Mouse (Mus musculus) retina, postnatal 1 day (tissue): Measurements from ENCODE around the gene Pcf11.
A peak's percentile ranks its signal among the peaks of the same experiment; 100 is the strongest.

Experiments used
- DNase-seq: peaks from one replicate; pipeline ENCODE4 v3.0.0-alpha.2; 2012

Gene Pcf11

GRCm38 (mm10) chr7:92669507-92670471 is at the start of gene Pcf11:
Gene Pcf11, minus strand, starts transcription at chr7:92669934.
- peak; percentile 99 for DNase-seq

- DNase-seq: no peak
Measured at GRCm38 (mm10) chr7:92715055-92715454, 45.3 kb upstream of the Pcf11 start.

- no peak for DNase-seq
Measured at GRCm38 (mm10) chr7:92711593-92711992, 41.9 kb upstream of the Pcf11 start.

- DNase-seq: no peak
Measured at GRCm38 (mm10) chr7:92709573-92709972, 39.8 kb upstream of the Pcf11 start.

- DNase-seq: no peak
Measured at GRCm38 (mm10) chr7:92706711-92707110, 37.0 kb upstream of the Pcf11 start.

- no peak for DNase-seq
Measured at GRCm38 (mm10) chr7:92705534-92705933, 35.8 kb upstream of the Pcf11 start.

- no peak for DNase-seq
Measured at GRCm38 (mm10) chr7:92703661-92704060, 33.9 kb upstream of the Pcf11 start.

- DNase-seq: no peak
Measured at GRCm38 (mm10) chr7:92698770-92699169, 29.0 kb upstream of the Pcf11 start.

- no peak for DNase-seq
Measured at GRCm38 (mm10) chr7:92696395-92696794, 26.7 kb upstream of the Pcf11 start.

GRCm38 (mm10) chr7:92689101-92689500 is 19.4 kb upstream of the Pcf11 start:
- DNase-seq: no peak

- no peak for DNase-seq
Measured at GRCm38 (mm10) chr7:92688299-92688669, 18.6 kb upstream of the Pcf11 start.

- DNase-seq: no peak
Measured at GRCm38 (mm10) chr7:92687556-92688298, 18.0 kb upstream of the Pcf11 start.

- DNase-seq: no peak
Measured at GRCm38 (mm10) chr7:92677346-92677745, 7.6 kb upstream of the Pcf11 start.

- DNase-seq: no peak
Measured at GRCm38 (mm10) chr7:92675131-92675530, 5.4 kb upstream of the Pcf11 start.

GRCm38 (mm10) chr7:92668791-92669506 is 785 bp downstream of the Pcf11 start:
- DNase-seq: peak; percentile 68

- DNase-seq: no peak
Measured at GRCm38 (mm10) chr7:92666274-92666820, 3.4 kb downstream of the Pcf11 start.

GRCm38 (mm10) chr7:92658050-92658449 is 11.7 kb downstream of the Pcf11 start:
- no peak for DNase-seq

- no peak for DNase-seq
Measured at GRCm38 (mm10) chr7:92656386-92656785, 13.3 kb downstream of the Pcf11 start.

GRCm38 (mm10) chr7:92653329-92653728 is 16.4 kb downstream of the Pcf11 start:
- DNase-seq: no peak

GRCm38 (mm10) chr7:92647790-92648189 is 21.9 kb downstream of the Pcf11 start:
- DNase-seq: no peak

- no peak for DNase-seq
Measured at GRCm38 (mm10) chr7:92642358-92642757, 27.4 kb downstream of the Pcf11 start.

GRCm38 (mm10) chr7:92638050-92638449 is 31.7 kb downstream of the Pcf11 start:
- DNase-seq: no peak
